Mouse (Mus musculus): ENCODE results near the gene Gm49322. TPM values are rescaled to one million over a fixed set of nuclear protein-coding genes. Genes with fewer than 3 reads are reported as not detected.
"Not testable (repeated sequence)": the region's sequence is repeated elsewhere in the genome, so short reads cannot be mapped to it uniquely, and the experiment has no call there.

Gm49322 gene
- total and polyA plus RNA-seq, 3 experiments, result 0.82 to 2.8 (median 2.2) TPM

GRCm38 (mm10) chr10:80628925-80629324, 23.1 kb downstream of the Gm49322 start:
- Histone ChIP-seq H3K4me3 (ENCODE audit: low read depth, low read length) (no peak overlapping the region), H3K27me3 (ENCODE audit: insufficient read depth, low read length) (no peaks in the 10 kb centered on the region), H3K36me3 (replicated peaks) (peaks cover 93% of the 10 kb centered on the region), H3K9me3 (replicated peaks) (no peaks in the 10 kb centered on the region), H3K4me1 (ENCODE audit: insufficient read depth, low read depth, low read length) (peaks cover 68% of the 10 kb centered on the region)
- no peak for ATAC-seq (ENCODE audit: extremely low read depth, insufficient number of reproducible peaks, low FRiP score, poor library complexity, severe bottlenecking)
- DNase-seq (ENCODE audit: low spot score), result no peak
- TF ChIP-seq TAL1 (conservative IDR thresholded peaks at IDR 0.05; ENCODE audit: low read depth, low read length), result no peak
- TF ChIP-seq GATA1 (IDR thresholded peaks at IDR 0.05; ENCODE audit: borderline replicate concordance, low read length), result no peak

GRCm38 (mm10) chr10:80635345-80635744, 29.5 kb downstream of the Gm49322 start:
- peaks cover 18% of the 10 kb centered on the region for H3K4me1 ChIP-seq (ENCODE audit: insufficient read depth, low read depth, low read length)
- H3K27me3 ChIP-seq (ENCODE audit: insufficient read depth, low read length), result peaks cover 6% of the 10 kb centered on the region; the same call in 1 of the 2 replicates
- TF ChIP-seq CTCF (IDR thresholded peaks at IDR 0.05; ENCODE audit: low read depth, low read length) (no peak), GATA1 (IDR thresholded peaks at IDR 0.05; ENCODE audit: borderline replicate concordance, low read length) (no peak), TAL1 (conservative IDR thresholded peaks at IDR 0.05; ENCODE audit: low read depth, low read length) (no peak), POLR2AphosphoS5 (IDR thresholded peaks at IDR 0.05; ENCODE audit: insufficient replicate concordance, low read depth, low read length) (no peak), GATA2 (IDR thresholded peaks at IDR 0.05; ENCODE audit: borderline replicate concordance, low read depth, low read length) (no peak)
- H3K4me3 ChIP-seq (ENCODE audit: low read depth, low read length), result no peak overlapping the region
- H3K9me3 ChIP-seq (replicated peaks), result no peaks in the 10 kb centered on the region
- DNase-seq (ENCODE audit: low spot score), result no peak
- peaks cover 96% of the 10 kb centered on the region for H3K36me3 ChIP-seq (replicated peaks)
- ATAC-seq (ENCODE audit: extremely low read depth, insufficient number of reproducible peaks, low FRiP score, poor library complexity, severe bottlenecking), result no peak

GRCm38 (mm10) chr10:80646936-80647335, 41.1 kb downstream of the Gm49322 start:
- no peak for ATAC-seq (ENCODE audit: extremely low read depth, insufficient number of reproducible peaks, low FRiP score, poor library complexity, severe bottlenecking)
- H3K4me1 ChIP-seq (ENCODE audit: insufficient read depth, low read depth, low read length), result peaks cover 24% of the 10 kb centered on the region
- H3K27me3 ChIP-seq (ENCODE audit: insufficient read depth, low read length), result no peaks in the 10 kb centered on the region; the same call in 1 of the 2 replicates
- H3K36me3 ChIP-seq (replicated peaks), result peaks cover 87% of the 10 kb centered on the region
- no peak for DNase-seq (ENCODE audit: low spot score)
- no peak for TF ChIP-seq GATA2 (IDR thresholded peaks at IDR 0.05; ENCODE audit: borderline replicate concordance, low read depth, low read length)
- TF ChIP-seq POLR2AphosphoS5 (IDR thresholded peaks at IDR 0.05; ENCODE audit: insufficient replicate concordance, low read depth, low read length), result no peak
- no peak for TF ChIP-seq GATA1 (IDR thresholded peaks at IDR 0.05; ENCODE audit: borderline replicate concordance, low read length)
- TF ChIP-seq CTCF (IDR thresholded peaks at IDR 0.05; ENCODE audit: low read depth, low read length), result no peak
- no peak for TF ChIP-seq TAL1 (conservative IDR thresholded peaks at IDR 0.05; ENCODE audit: low read depth, low read length)
- H3K9me3 ChIP-seq (replicated peaks), result no peaks in the 10 kb centered on the region
- H3K4me3 ChIP-seq (ENCODE audit: low read depth, low read length), result no peak overlapping the region

- H3K9me3 ChIP-seq (replicated peaks); DNase-seq (ENCODE audit: low spot score); H3K4me3 ChIP-seq (ENCODE audit: low read depth, low read length); ATAC-seq (ENCODE audit: extremely low read depth, insufficient number of reproducible peaks, low FRiP score, poor library complexity, severe bottlenecking); H3K27me3 ChIP-seq (ENCODE audit: insufficient read depth, low read length): not testable (repeated sequence)
- Histone ChIP-seq H3K36me3 (replicated peaks) (peaks cover 80% of the 10 kb centered on the region), H3K4me1 (ENCODE audit: insufficient read depth, low read depth, low read length) (peaks cover 31% of the 10 kb centered on the region)
Measured at GRCm38 (mm10) chr10:80649910-80650309, 44.1 kb downstream of the Gm49322 start.

GRCm38 (mm10) chr10:80650392-80650791, 44.6 kb downstream of the Gm49322 start:
- no peaks in the 10 kb centered on the region for H3K9me3 ChIP-seq (replicated peaks)
- H3K27me3 ChIP-seq (ENCODE audit: insufficient read depth, low read length), result no peaks in the 10 kb centered on the region; the same call in 1 of the 2 replicates
- DNase-seq (ENCODE audit: low spot score), result no peak
- H3K4me1 ChIP-seq (ENCODE audit: insufficient read depth, low read depth, low read length), result peaks cover 36% of the 10 kb centered on the region
- H3K4me3 ChIP-seq (ENCODE audit: low read depth, low read length), result no peak overlapping the region
- ATAC-seq (ENCODE audit: extremely low read depth, insufficient number of reproducible peaks, low FRiP score, poor library complexity, severe bottlenecking), result no peak
- H3K36me3 ChIP-seq (replicated peaks), result peaks cover 77% of the 10 kb centered on the region
- TF ChIP-seq GATA1 (IDR thresholded peaks at IDR 0.05; ENCODE audit: borderline replicate concordance, low read length), result no peak

- Histone ChIP-seq H3K4me3 (ENCODE audit: low read depth, low read length) (no peak overlapping the region), H3K36me3 (replicated peaks) (peaks cover 51% of the 10 kb centered on the region), H3K4me1 (ENCODE audit: insufficient read depth, low read depth, low read length) (peaks cover 60% of the 10 kb centered on the region), H3K9me3 (replicated peaks) (no peaks in the 10 kb centered on the region), H3K27me3 (ENCODE audit: insufficient read depth, low read length) (no peaks in the 10 kb centered on the region)
- no peak for TF ChIP-seq TAL1 (conservative IDR thresholded peaks at IDR 0.05; ENCODE audit: low read depth, low read length)
- no peak for TF ChIP-seq CTCF (IDR thresholded peaks at IDR 0.05; ENCODE audit: low read depth, low read length)
- TF ChIP-seq GATA1 (IDR thresholded peaks at IDR 0.05; ENCODE audit: borderline replicate concordance, low read length), result no peak
- TF ChIP-seq GATA2 (IDR thresholded peaks at IDR 0.05; ENCODE audit: borderline replicate concordance, low read depth, low read length), result no peak
- TF ChIP-seq POLR2AphosphoS5 (IDR thresholded peaks at IDR 0.05; ENCODE audit: insufficient replicate concordance, low read depth, low read length), result no peak
- no peak for ATAC-seq (ENCODE audit: extremely low read depth, insufficient number of reproducible peaks, low FRiP score, poor library complexity, severe bottlenecking)
- no peak for DNase-seq (ENCODE audit: low spot score)
Measured at GRCm38 (mm10) chr10:80653156-80653720, 47.4 kb downstream of the Gm49322 start.

- DNase-seq (ENCODE audit: low spot score) (no peak), ATAC-seq (ENCODE audit: extremely low read depth, insufficient number of reproducible peaks, low FRiP score, poor library complexity, severe bottlenecking) (no peak)
- H3K4me1 ChIP-seq (ENCODE audit: insufficient read depth, low read depth, low read length), result peaks cover 65% of the 10 kb centered on the region
- peaks cover 37% of the 10 kb centered on the region for H3K36me3 ChIP-seq (replicated peaks)
- TF ChIP-seq CTCF (IDR thresholded peaks at IDR 0.05; ENCODE audit: low read depth, low read length) (no peak), GATA1 (IDR thresholded peaks at IDR 0.05; ENCODE audit: borderline replicate concordance, low read length) (no peak), TAL1 (conservative IDR thresholded peaks at IDR 0.05; ENCODE audit: low read depth, low read length) (no peak), GATA2 (IDR thresholded peaks at IDR 0.05; ENCODE audit: borderline replicate concordance, low read depth, low read length) (no peak), POLR2AphosphoS5 (IDR thresholded peaks at IDR 0.05; ENCODE audit: insufficient replicate concordance, low read depth, low read length) (no peak)
- no peaks in the 10 kb centered on the region for H3K27me3 ChIP-seq (ENCODE audit: insufficient read depth, low read length)
- H3K4me3 ChIP-seq (ENCODE audit: low read depth, low read length), result peak overlapping the region; percentile 30; the same call in 1 of the 2 replicates
- no peaks in the 10 kb centered on the region for H3K9me3 ChIP-seq (replicated peaks)
Measured at GRCm38 (mm10) chr10:80654866-80655265, 49.0 kb downstream of the Gm49322 start.
